Mouse (Mus musculus): Measurements from ENCODE around the gene Prss36. TPM values are rescaled to one million over a fixed set of nuclear protein-coding genes. Genes with fewer than 3 reads are reported as not detected.

Gene Prss36
- polyA plus RNA-seq, 1 experiment, result 4.4 TPM

GRCm38 (mm10) chr7:127927726-127928125 lies 18.8 kb downstream of the Prss36 start:
- peaks cover 13% of the 10 kb centered on the region; the same call in 1 of the 2 replicates for H3K36me3 ChIP-seq (ENCODE audit: control insufficient read depth, insufficient read depth, low read length)
- DNase-seq (ENCODE audit: low read depth in 1 of 2, low spot score in 2 of 2), result no peak
- no peak overlapping the region for H3K4me3 ChIP-seq (ENCODE audit: extremely low read depth, insufficient read depth, insufficient read length)
- TF ChIP-seq CTCF (IDR thresholded peaks at IDR 0.05; ENCODE audit: extremely low read depth, insufficient read depth, insufficient read length, insufficient replicate concordance), result no peak
- 90% methylated on average over 11 of the region's 11 CpGs for WGBS
- H3K4me1 ChIP-seq (ENCODE audit: control insufficient read depth, insufficient read depth, insufficient read length), result peaks cover 4% of the 10 kb centered on the region; the same call in 1 of the 2 replicates
- H3K27ac ChIP-seq (ENCODE audit: insufficient read depth, low read length), result no peak overlapping the region
- no peaks in the 10 kb centered on the region for H3K27me3 ChIP-seq (ENCODE audit: control insufficient read depth, insufficient read depth, low read length)

DNA sequence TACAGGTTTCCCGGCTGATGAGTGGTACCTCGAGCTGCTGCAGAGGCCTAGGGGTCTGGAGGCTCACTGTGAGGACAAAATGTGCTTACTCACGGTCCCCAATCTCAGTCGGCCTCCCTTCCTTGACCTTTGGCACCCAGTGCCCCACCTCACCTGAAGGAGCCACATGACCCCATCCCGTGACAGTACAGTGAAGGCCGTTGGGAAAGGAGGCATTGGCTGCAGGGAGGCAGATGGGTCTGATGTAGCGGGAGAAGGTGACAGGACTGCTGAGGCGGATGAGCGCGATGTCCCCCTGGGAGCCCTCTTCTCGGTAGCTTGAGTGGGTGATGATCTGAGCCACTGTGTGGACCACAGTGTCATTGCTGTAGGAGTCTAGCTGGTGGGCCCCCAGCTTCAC lies 19.7 kb downstream of the Prss36 start:
- H3K27me3 ChIP-seq (ENCODE audit: control insufficient read depth, insufficient read depth, low read length), result no peaks in the 10 kb centered on the region
- 88% methylated on average over 11 of the region's 11 CpGs for WGBS
- H3K4me3 ChIP-seq (ENCODE audit: extremely low read depth, insufficient read depth, insufficient read length), result no peak overlapping the region
- DNase-seq (ENCODE audit: low read depth in 1 of 2, low spot score in 2 of 2), result no peak
- TF ChIP-seq POLR2A (IDR thresholded peaks at IDR 0.05; ENCODE audit: low read depth, low read length) (no peak), CTCF (IDR thresholded peaks at IDR 0.05; ENCODE audit: extremely low read depth, insufficient read depth, insufficient read length, insufficient replicate concordance) (no peak)
- peaks cover 13% of the 10 kb centered on the region; the same call in 1 of the 2 replicates for H3K36me3 ChIP-seq (ENCODE audit: control insufficient read depth, insufficient read depth, low read length)
- no peak overlapping the region for H3K27ac ChIP-seq (ENCODE audit: insufficient read depth, low read length)
- H3K4me1 ChIP-seq (ENCODE audit: control insufficient read depth, insufficient read depth, insufficient read length), result peaks cover 12% of the 10 kb centered on the region; the same call in 1 of the 2 replicates

- DNase-seq (ENCODE audit: low read depth in 1 of 2, low spot score in 2 of 2), result no peak
- H3K27ac ChIP-seq (ENCODE audit: insufficient read depth, low read length), result no peak overlapping the region
- no peak overlapping the region for H3K4me3 ChIP-seq (ENCODE audit: extremely low read depth, insufficient read depth, insufficient read length)
- peaks cover 13% of the 10 kb centered on the region; the same call in 1 of the 2 replicates for H3K36me3 ChIP-seq (ENCODE audit: control insufficient read depth, insufficient read depth, low read length)
- no peak for TF ChIP-seq CTCF (IDR thresholded peaks at IDR 0.05; ENCODE audit: extremely low read depth, insufficient read depth, insufficient read length, insufficient replicate concordance)
- TF ChIP-seq POLR2A (IDR thresholded peaks at IDR 0.05; ENCODE audit: low read depth, low read length), result no peak
- no peaks in the 10 kb centered on the region for H3K27me3 ChIP-seq (ENCODE audit: control insufficient read depth, insufficient read depth, low read length)
- WGBS, result 93% methylated on average over 8 of the region's 8 CpGs
- peaks cover 12% of the 10 kb centered on the region; the same call in 1 of the 2 replicates for H3K4me1 ChIP-seq (ENCODE audit: control insufficient read depth, insufficient read depth, insufficient read length)
Measured at GRCm38 (mm10) chr7:127926066-127926465, 20.5 kb downstream of the Prss36 start.

DNA sequence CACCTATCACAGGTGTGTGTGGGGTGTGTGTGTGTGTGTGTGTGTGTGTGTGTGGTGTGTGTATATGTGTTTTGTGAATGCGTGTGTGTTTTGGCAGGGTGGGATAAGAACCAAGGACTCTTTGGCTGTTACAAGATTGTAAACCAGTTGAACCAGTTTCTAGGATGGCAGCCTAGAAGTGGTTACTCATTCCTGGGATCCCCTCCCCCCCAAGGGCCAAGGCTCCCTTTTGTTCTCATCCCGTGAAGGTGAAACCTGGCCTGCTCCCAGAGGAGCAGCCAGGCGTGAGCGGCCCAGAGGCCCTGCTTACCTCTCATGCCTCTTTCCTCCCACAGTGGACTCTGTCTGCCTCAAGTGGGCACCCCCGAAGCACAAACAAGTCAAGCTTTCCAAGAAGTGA lies 21.3 kb downstream of the Prss36 start:
- WGBS, result 95% methylated on average over 5 of the region's 5 CpGs
- no peak for TF ChIP-seq CTCF (IDR thresholded peaks at IDR 0.05; ENCODE audit: extremely low read depth, insufficient read depth, insufficient read length, insufficient replicate concordance)
- no peak for TF ChIP-seq POLR2A (IDR thresholded peaks at IDR 0.05; ENCODE audit: low read depth, low read length)
- Histone ChIP-seq H3K4me3 (ENCODE audit: extremely low read depth, insufficient read depth, insufficient read length) (no peak overlapping the region), H3K27ac (ENCODE audit: insufficient read depth, low read length) (no peak overlapping the region), H3K4me1 (ENCODE audit: control insufficient read depth, insufficient read depth, insufficient read length) (peaks cover 12% of the 10 kb centered on the region; the same call in 1 of the 2 replicates), H3K36me3 (ENCODE audit: control insufficient read depth, insufficient read depth, low read length) (peaks cover 13% of the 10 kb centered on the region; the same call in 1 of the 2 replicates), H3K27me3 (ENCODE audit: control insufficient read depth, insufficient read depth, low read length) (no peaks in the 10 kb centered on the region)
- DNase-seq (ENCODE audit: low read depth in 1 of 2, low spot score in 2 of 2), result no peak

GRCm38 (mm10) chr7:127923714-127924113 lies 22.8 kb downstream of the Prss36 start:
- H3K4me1 ChIP-seq (ENCODE audit: control insufficient read depth, insufficient read depth, insufficient read length), result peaks cover 12% of the 10 kb centered on the region; the same call in 1 of the 2 replicates
- peaks cover 13% of the 10 kb centered on the region; the same call in 1 of the 2 replicates for H3K36me3 ChIP-seq (ENCODE audit: control insufficient read depth, insufficient read depth, low read length)
- H3K27me3 ChIP-seq (ENCODE audit: control insufficient read depth, insufficient read depth, low read length), result no peaks in the 10 kb centered on the region
- DNase-seq (ENCODE audit: low read depth in 1 of 2, low spot score in 2 of 2), result no peak
- H3K4me3 ChIP-seq (ENCODE audit: extremely low read depth, insufficient read depth, insufficient read length), result no peak overlapping the region
- no peak overlapping the region for H3K27ac ChIP-seq (ENCODE audit: insufficient read depth, low read length)
- TF ChIP-seq CTCF (IDR thresholded peaks at IDR 0.05; ENCODE audit: extremely low read depth, insufficient read depth, insufficient read length, insufficient replicate concordance) (no peak), POLR2A (IDR thresholded peaks at IDR 0.05; ENCODE audit: low read depth, low read length) (no peak)
- 94% methylated on average over 5 of the region's 5 CpGs for whole genome bisulfite sequencing

DNA sequence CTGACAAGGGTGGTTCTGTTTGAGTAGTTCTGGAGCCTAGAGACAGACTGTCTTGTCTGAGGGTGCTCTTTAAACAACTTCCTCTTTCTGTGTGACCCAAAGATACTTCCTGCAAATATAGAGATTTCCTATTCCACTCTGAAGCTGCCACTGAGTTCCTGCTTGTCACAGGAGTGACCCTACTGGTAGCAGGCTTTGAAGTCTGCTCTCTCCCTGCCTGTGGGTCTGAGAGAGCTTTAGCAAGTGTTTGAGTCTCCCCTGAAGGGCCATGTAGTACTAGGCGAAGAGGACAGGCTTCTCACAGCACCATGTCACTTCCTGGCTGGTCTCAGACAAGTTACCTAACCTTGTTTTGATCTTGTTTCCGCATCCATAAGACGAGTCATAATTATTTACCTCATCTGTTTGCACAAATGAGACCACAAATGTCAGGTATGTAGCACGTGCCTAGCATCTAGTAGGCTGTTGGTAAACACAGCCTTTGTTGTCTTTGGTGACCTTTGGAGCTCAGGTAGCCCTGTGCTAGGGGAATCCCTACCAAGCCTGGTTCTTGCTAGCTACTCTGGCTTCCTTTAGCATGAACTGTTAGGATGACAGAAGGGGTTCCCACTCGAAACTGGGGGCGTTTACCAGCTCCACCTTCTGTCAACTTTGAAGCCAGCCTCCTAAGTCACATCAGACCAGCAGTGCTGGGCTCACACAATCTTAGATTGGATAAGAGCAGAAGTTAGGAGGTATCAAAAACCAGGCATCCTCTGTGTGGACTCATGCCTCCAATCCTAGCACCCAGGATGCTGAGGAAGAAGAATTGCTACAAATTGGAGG lies 23.9 kb downstream of the Prss36 start:
- Histone ChIP-seq H3K27ac (ENCODE audit: insufficient read depth, low read length) (peak overlapping the region; percentile 93), H3K36me3 (ENCODE audit: control insufficient read depth, insufficient read depth, low read length) (peaks cover 13% of the 10 kb centered on the region; the same call in 1 of the 2 replicates), H3K27me3 (ENCODE audit: control insufficient read depth, insufficient read depth, low read length) (no peaks in the 10 kb centered on the region), H3K4me1 (ENCODE audit: control insufficient read depth, insufficient read depth, insufficient read length) (peaks cover 12% of the 10 kb centered on the region; the same call in 1 of the 2 replicates), H3K4me3 (ENCODE audit: extremely low read depth, insufficient read depth, insufficient read length) (no peak overlapping the region)
- WGBS, result 31% methylated on average over 6 of the region's 6 CpGs
- peak in 1 of 2 experiments; percentile 50 for DNase-seq (ENCODE audit: low read depth in 1 of 2, low spot score in 2 of 2)
- TF ChIP-seq POLR2A (IDR thresholded peaks at IDR 0.05; ENCODE audit: low read depth, low read length) (no peak), CTCF (IDR thresholded peaks at IDR 0.05; ENCODE audit: extremely low read depth, insufficient read depth, insufficient read length, insufficient replicate concordance) (no peak)

DNA sequence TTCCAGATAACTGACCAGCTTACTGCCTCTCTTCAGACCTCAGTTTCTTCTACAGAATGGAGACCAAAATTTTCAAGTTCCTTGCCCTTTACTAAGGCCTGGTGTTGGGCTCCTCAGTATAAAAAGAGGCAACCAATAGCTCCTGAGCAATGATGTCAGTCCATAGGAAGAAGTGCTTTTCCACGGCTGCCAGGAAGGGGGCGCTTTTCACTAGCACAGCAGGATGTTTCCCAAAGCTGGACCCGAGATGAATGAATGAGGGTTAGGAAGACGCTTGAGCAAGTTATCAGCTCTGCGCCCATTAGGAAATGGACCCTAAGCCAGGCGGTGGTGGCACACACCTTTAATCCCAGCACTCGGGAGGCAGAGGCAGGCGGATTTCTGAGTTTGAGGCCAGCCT lies 25.0 kb downstream of the Prss36 start:
- Histone ChIP-seq H3K36me3 (ENCODE audit: control insufficient read depth, insufficient read depth, low read length) (peaks cover 15% of the 10 kb centered on the region), H3K27me3 (ENCODE audit: control insufficient read depth, insufficient read depth, low read length) (no peaks in the 10 kb centered on the region), H3K4me3 (ENCODE audit: extremely low read depth, insufficient read depth, insufficient read length) (no peak overlapping the region), H3K27ac (ENCODE audit: insufficient read depth, low read length) (no peak overlapping the region), H3K4me1 (ENCODE audit: control insufficient read depth, insufficient read depth, insufficient read length) (peaks cover 12% of the 10 kb centered on the region; the same call in 1 of the 2 replicates)
- TF ChIP-seq CTCF (IDR thresholded peaks at IDR 0.05; ENCODE audit: extremely low read depth, insufficient read depth, insufficient read length, insufficient replicate concordance), result no peak
- WGBS, result 76% methylated on average over 8 of the region's 8 CpGs
- no peak for DNase-seq (ENCODE audit: low read depth in 1 of 2, low spot score in 2 of 2)

Measured in spleen, adult 2 months (tissue).